Comparison of ENCODE assay signal across 21 mouse cellular contexts in the genomic region with DNA sequence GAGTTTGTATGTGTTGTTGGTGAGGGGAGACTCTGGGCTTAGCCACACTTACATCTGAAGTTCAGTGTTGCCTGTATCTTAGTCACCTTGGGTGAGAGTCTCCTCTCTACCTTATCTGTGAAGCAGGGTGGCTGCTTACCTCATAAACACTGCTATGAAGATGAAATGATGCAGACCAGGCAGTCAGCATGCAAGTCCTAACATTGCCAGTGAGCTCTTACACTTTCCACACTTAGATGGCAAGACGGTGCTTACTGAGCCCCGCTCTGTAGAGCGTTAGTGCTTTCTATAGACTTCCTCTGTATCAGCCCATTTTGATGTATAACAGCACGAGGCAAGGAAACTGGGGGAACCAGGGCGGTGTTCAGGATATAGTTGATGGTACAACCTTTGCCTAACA. TPM values are rescaled to one million over a fixed set of nuclear protein-coding genes. Genes with fewer than 3 reads are reported as not detected.
DNase-seq lines count a peak whose midpoint lies in the region; ATAC-seq and TF ChIP-seq lines count a peak whose summit lies in the region.
"Had no signal": no experiment of that assay in that cellular context is flagged by ENCODE, and none has a peak within 500 bp of the region (broad histone marks: within the 10 kb centered on the region; RNA-seq: fewer than 3 reads in every experiment).

No protein-coding gene starts in this region.

- H3K27me3 ChIP-seq in liver, postnatal 0 days (ENCODE audit: insufficient read depth, low read length), result no peaks in the 10 kb centered on the region
- H3K27me3 ChIP-seq in liver, embryonic 12.5 days (replicated peaks), result no peaks in the 10 kb centered on the region
- no peaks in the 10 kb centered on the region for H3K27me3 ChIP-seq in forebrain, embryonic 11.5 days (ENCODE audit: control insufficient read depth, insufficient read depth, low read length)
- H3K27me3 ChIP-seq: forebrain, embryonic 12.5 days; heart, embryonic 13.5 days; limb, embryonic 13.5 days; neural tube, embryonic 12.5 days had no signal

- DNase-seq in liver, postnatal 0 days, result no peak
- peak; percentile 42 for DNase-seq in T-cell, adult 2 months (ENCODE audit: low spot score)
- DNase-seq in induced T-regulatory cell, adult 2 months (ENCODE audit: low read depth), result peak; percentile 58
- DNase-seq in naive thymus-derived CD4-positive, alpha-beta T cell, adult 2 months (ENCODE audit: low read depth), result peak; percentile 70
- no peak for DNase-seq in yolk sac, embryonic 10.5 days (ENCODE audit: low spot score)
- DNase-seq in forebrain, embryonic 11.5 days (ENCODE audit: low spot score), result no peak
- DNase-seq in cerebellum, adult 9-10 months, result no peak
- DNase-seq: adrenal gland, postnatal 25 days; cerebellum, adult 9-11 months; gastrocnemius, adult 2 months; heart, postnatal 36 days; kidney, adult 11 months; right cerebral cortex, adult 18-20 months; thymus, adult 18-20 months had no signal

- ATAC-seq in liver, postnatal 0 days, result no peak
- ATAC-seq in liver, embryonic 12.5 days, result no peak
- no peak for ATAC-seq in forebrain, embryonic 11.5 days (replicated peaks; ENCODE audit: low FRiP score)

- no peaks in the 10 kb centered on the region for H3K36me3 ChIP-seq in liver, postnatal 0 days (replicated peaks; ENCODE audit: insufficient read depth, low read length)
- H3K36me3 ChIP-seq in liver, embryonic 12.5 days, result no peaks in the 10 kb centered on the region
- H3K36me3 ChIP-seq in forebrain, embryonic 11.5 days (ENCODE audit: control insufficient read depth, insufficient read depth, low read length), result no peaks in the 10 kb centered on the region
- H3K36me3 ChIP-seq: forebrain, embryonic 12.5 days; heart, embryonic 13.5 days; limb, embryonic 13.5 days; neural tube, embryonic 12.5 days had no signal

- no peak for TF ChIP-seq CTCF in liver, postnatal 0 days (IDR thresholded peaks at IDR 0.05; ENCODE audit: low read depth)

- no peak overlapping the region for H3K9ac ChIP-seq in liver, postnatal 0 days (replicated peaks)
- no peak overlapping the region for H3K9ac ChIP-seq in liver, embryonic 12.5 days
- no peak overlapping the region for H3K9ac ChIP-seq in forebrain, embryonic 11.5 days (ENCODE audit: low read length)
- H3K9ac ChIP-seq: forebrain, embryonic 12.5 days; heart, embryonic 13.5 days; hindbrain, embryonic 14.5 days; limb, embryonic 13.5 days; liver, embryonic 14.5 days; neural tube, embryonic 12.5 days had no signal

- no peak overlapping the region for H3K4me3 ChIP-seq in liver, postnatal 0 days (ENCODE audit: low read depth, low read length)
- H3K4me3 ChIP-seq in liver, embryonic 12.5 days, result no peak overlapping the region
- no peak overlapping the region for H3K4me3 ChIP-seq in forebrain, embryonic 11.5 days (ENCODE audit: low read depth, low read length)
- H3K4me3 ChIP-seq: forebrain, embryonic 12.5 days; gastrocnemius, adult 2 months; heart, embryonic 13.5 days; limb, embryonic 13.5 days; neural tube, embryonic 12.5 days had no signal

- TF ChIP-seq EP300 in liver, postnatal 0 days (IDR thresholded peaks at IDR 0.05; ENCODE audit: low read depth), result no peak

- H3K9me3 ChIP-seq in liver, postnatal 0 days (ENCODE audit: low read length), result no peaks in the 10 kb centered on the region
- no peaks in the 10 kb centered on the region for H3K9me3 ChIP-seq in liver, embryonic 12.5 days (replicated peaks)
- no peaks in the 10 kb centered on the region for H3K9me3 ChIP-seq in forebrain, embryonic 11.5 days (ENCODE audit: control insufficient read depth, low read length)
- H3K9me3 ChIP-seq: forebrain, embryonic 12.5 days; heart, embryonic 13.5 days; limb, embryonic 13.5 days; neural tube, embryonic 12.5 days had no signal

- H3K27ac ChIP-seq in liver, postnatal 0 days (ENCODE audit: low read depth), result no peak overlapping the region
- H3K27ac ChIP-seq in liver, embryonic 12.5 days, result no peak overlapping the region
- no peak overlapping the region for H3K27ac ChIP-seq in forebrain, embryonic 11.5 days (ENCODE audit: low read depth, low read length)
- H3K27ac ChIP-seq: forebrain, embryonic 12.5 days; gastrocnemius, adult 2 months; heart, embryonic 13.5 days; hindbrain, embryonic 14.5 days; limb, embryonic 13.5 days; liver, embryonic 14.5 days; neural tube, embryonic 12.5 days had no signal

- H3K4me2 ChIP-seq in liver, postnatal 0 days (ENCODE audit: low read depth, low read length), result peak overlapping the region; percentile 3
- H3K4me2 ChIP-seq in liver, embryonic 12.5 days, result no peak overlapping the region
- no peak overlapping the region for H3K4me2 ChIP-seq in forebrain, embryonic 11.5 days (ENCODE audit: low read depth, low read length, severe bottlenecking)
- H3K4me2 ChIP-seq: forebrain, embryonic 12.5 days; heart, embryonic 13.5 days; hindbrain, embryonic 14.5 days; limb, embryonic 13.5 days; neural tube, embryonic 12.5 days had no signal

- 57% methylated on average over 5 of the region's 5 CpGs for WGBS in liver, postnatal 0 days (ENCODE audit: insufficient replicate concordance)
- WGBS in liver, embryonic 12.5 days (ENCODE audit: insufficient replicate concordance), result 64% methylated on average over 5 of the region's 5 CpGs
- 93% methylated on average over 5 of the region's 5 CpGs for WGBS in forebrain, embryonic 11.5 days

- H3K4me1 ChIP-seq in liver, postnatal 0 days (ENCODE audit: insufficient read depth), result no peaks in the 10 kb centered on the region
- no peaks in the 10 kb centered on the region for H3K4me1 ChIP-seq in liver, embryonic 12.5 days
- no peaks in the 10 kb centered on the region for H3K4me1 ChIP-seq in forebrain, embryonic 11.5 days (replicated peaks; ENCODE audit: control insufficient read depth, insufficient read depth, low read length)
- H3K4me1 ChIP-seq: forebrain, embryonic 12.5 days; limb, embryonic 13.5 days; neural tube, embryonic 12.5 days had no signal

RNA-seq across cellular contexts. Expression of a gene that starts 21.7 kb away (rescaled TPM):
- not detected in 2 replicates for polyA plus RNA-seq in liver, postnatal 0 days (2015; fragmentation: Nextera tagmentation; extraction: Ambion mirVana)
- 0.05 TPM in 1 of 2 replicates, not detected in the other for polyA plus RNA-seq in liver, embryonic 12.5 days (2016; fragmentation: Nextera tagmentation; extraction: Ambion mirVana)
- polyA plus RNA-seq in forebrain, embryonic 11.5 days (2014; fragmentation: Nextera tagmentation; extraction: Ambion mirVana), result 0.45 and 0.95 TPM in 2 replicates

RNA-seq across cellular contexts. Expression of a gene that starts 34.3 kb away (rescaled TPM):
- 14.0 and 15.4 TPM in 2 replicates for polyA plus RNA-seq in liver, postnatal 0 days (2015; fragmentation: Nextera tagmentation; extraction: Ambion mirVana)
- polyA plus RNA-seq in liver, embryonic 12.5 days (2016; fragmentation: Nextera tagmentation; extraction: Ambion mirVana), result 17.1 and 17.5 TPM in 2 replicates
- polyA plus RNA-seq in forebrain, embryonic 11.5 days (2014; fragmentation: Nextera tagmentation; extraction: Ambion mirVana), result 33.9 and 35.4 TPM in 2 replicates

Comparison
In these comparisons a context has a peak if more than half of its experiments do, and no peak if none do; other contexts are left out.
1. DNase-seq: peak in T-cell, adult 2 months (single experiment), induced T-regulatory cell, adult 2 months (single experiment) and naive thymus-derived CD4-positive, alpha-beta T cell, adult 2 months (single experiment); none in liver, postnatal 0 days (single experiment), yolk sac, embryonic 10.5 days (single experiment), forebrain, embryonic 11.5 days (single experiment) and cerebellum, adult 9-10 months (single experiment).